Mouse (Mus musculus): ENCODE measurements around the gene Spag16.

GRCm38 (mm10) chr1:70703934-70704333 is 877.2 kb downstream of the Spag16 start:
- no peak for TF ChIP-seq ZC3H11A (IDR thresholded peaks at IDR 0.05; ENCODE audit: borderline replicate concordance, low read depth, low read length)
- TF ChIP-seq HCFC1 (IDR thresholded peaks at IDR 0.05; ENCODE audit: borderline replicate concordance, insufficient read depth, low read length) = no peak
- TF ChIP-seq CHD2 (IDR thresholded peaks at IDR 0.05; ENCODE audit: low read depth, low read length) = no peak
- no peak for TF ChIP-seq MAFK (IDR thresholded peaks at IDR 0.05; ENCODE audit: insufficient read depth, low read depth, low read length)
- no peak for TF ChIP-seq ZNF384 (IDR thresholded peaks at IDR 0.05; ENCODE audit: low read depth, low read length)

Data from ES-E14 (cell line).